Mouse (Mus musculus) embryonic stem cell, embryonic (primary cell): Measurements from ENCODE around the gene Thtpa.

Experiments used
- CTCF ChIA-PET, 4 experiments: fragments of 300-600 bp in 2 of 4; fragments of 350-600 bp in 2 of 4; sonication (Branson Sonifier 250); formaldehyde crosslinking; loops; one replicate each; lab custom pipeline; 2022; ENCODE audit warnings: inconsistent platforms in 2 of 4; lab: Charles Lee
- POLR2A ChIA-PET, 4 experiments: fragments of 300-600 bp in 2 of 4; fragments of 350-600 bp in 2 of 4; sonication (Branson Sonifier 250); formaldehyde crosslinking; loops; one replicate each; lab custom pipeline; 2022; ENCODE audit warnings: antibody characterized with exemption in 4 of 4, inconsistent platforms in 1 of 4; lab: Charles Lee

Gene Thtpa

DNA sequence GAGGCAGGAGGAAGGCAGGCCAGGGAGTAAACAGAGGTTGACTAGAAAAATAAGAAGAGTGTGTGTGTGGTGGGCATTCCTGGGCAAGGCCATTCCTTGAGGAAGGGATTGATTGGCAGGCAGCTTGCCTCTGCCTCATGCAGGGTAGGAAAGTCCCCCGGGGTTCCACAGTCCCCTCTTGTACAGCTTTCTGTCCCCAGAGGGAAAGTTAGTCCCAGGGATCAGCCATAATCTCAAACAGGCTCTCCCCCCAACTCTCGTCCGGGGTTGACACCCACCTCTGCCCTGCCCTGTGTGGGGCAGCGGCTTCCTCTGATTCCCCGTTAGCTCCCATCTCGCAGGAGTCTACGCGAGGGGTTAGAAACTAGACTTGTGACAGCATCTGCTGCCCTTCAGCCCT lies 12.4 kb downstream of the Thtpa start:
- ChIA-PET CTCF (interaction anchor here in 3 of 4 experiments (0.9 to 2.2 kb wide), 17 partner anchors 9 to 372 kb away, joined by 3 to 8 read pairs (median 4); partner anchors contain the start of genes Jph4 (in 2 of the 3), Ngdn (in 2 of the 3), Dhrs4 (in 1 of the 3) and Thtpa (in 1 of the 3)), POLR2A (interaction anchor here in 3 of 4 experiments (0.7 to 1.9 kb wide), 19 partner anchors 9 to 454 kb away, joined by 3 to 11 read pairs (median 4); partner anchors contain the start of genes Ngdn (in 3 of the 3), Thtpa (in 3 of the 3), A730061H03Rik (in 2 of the 3) and Zfhx2 (in 1 of the 3))

GRCm38 (mm10) chr14:55108202-55108870 lies 13.8 kb downstream of the Thtpa start:
- ChIA-PET CTCF (interaction anchor here in 2 of 4 experiments (0.6 to 2.2 kb wide), 2 partner anchors 14 kb away, joined by 3 to 4 read pairs; partner anchors contain the start of gene Thtpa (in 1 of the 2)), POLR2A (interaction anchor here in 1 of 4 experiments (1.4 to 1.8 kb wide), 2 partner anchors 9 to 12 kb away, joined by 3 to 4 read pairs; partner anchors contain the start of gene Jph4)

GRCm38 (mm10) chr14:55109048-55109873 lies 14.7 kb downstream of the Thtpa start:
- CTCF ChIA-PET = interaction anchor here in 1 of 4 experiments (0.6 to 1.5 kb wide), 12 partner anchors 11 to 421 kb away, joined by 3 to 9 read pairs (median 4); partner anchors contain the start of gene Ngdn
- POLR2A ChIA-PET = interaction anchor here in 1 of 4 experiments (0.7 to 1.4 kb wide), 3 partner anchors 8 to 94 kb away, joined by 3 read pairs; partner anchors contain the start of genes Jph4 and Ngdn

DNA sequence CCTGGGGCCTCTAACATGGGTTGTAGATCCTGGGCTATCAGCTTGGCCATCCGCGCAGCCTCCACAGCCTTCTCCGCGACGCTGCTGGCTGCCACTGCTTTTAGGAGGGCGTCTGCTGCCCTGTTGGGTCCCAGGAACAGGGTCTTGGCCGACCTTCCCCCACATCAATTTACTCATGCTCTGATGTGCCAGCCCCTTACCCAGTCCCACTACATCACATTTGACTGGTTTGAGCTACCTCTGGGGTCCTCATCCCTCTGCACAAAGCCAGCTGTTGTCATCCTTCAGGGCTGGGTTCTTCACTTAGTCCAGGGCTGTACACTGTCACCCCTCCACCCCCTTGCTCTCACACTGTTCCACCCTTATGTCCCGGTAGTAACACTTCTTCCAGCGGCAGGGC lies 15.5 kb downstream of the Thtpa start:
- CTCF ChIA-PET = interaction anchor here in 3 of 4 experiments (0.6 to 1.5 kb wide), 14 partner anchors 11 to 420 kb away, joined by 3 to 9 read pairs (median 4); partner anchors contain the start of gene Ngdn (in 1 of the 3)
- POLR2A ChIA-PET = interaction anchor here in 3 of 4 experiments (0.6 to 1.1 kb wide), 5 partner anchors 10 to 501 kb away, joined by 3 read pairs; no protein-coding TSS in a partner anchor

DNA sequence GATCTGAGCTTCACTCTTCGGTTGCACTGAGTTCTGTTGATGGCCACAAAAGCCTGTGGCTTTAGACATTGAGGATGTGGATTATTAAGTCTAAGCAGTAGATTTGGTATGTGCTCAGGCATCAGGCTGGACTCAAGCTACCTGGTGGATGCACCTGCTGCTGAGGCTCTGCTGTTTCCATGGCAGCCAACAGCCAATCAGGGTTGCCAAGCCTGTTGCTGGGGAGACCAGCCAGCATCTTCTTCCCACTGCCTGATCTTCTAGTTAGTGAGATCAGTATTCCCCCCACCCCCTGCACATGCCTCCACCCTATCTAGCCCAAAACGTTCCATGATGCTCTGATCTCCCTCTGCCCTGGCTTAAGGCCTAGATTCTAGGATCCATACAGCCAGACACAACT lies 17.1 kb downstream of the Thtpa start:
- POLR2A ChIA-PET = interaction anchor here in 1 of 4 experiments (0.7 kb wide), 1 partner anchor 820 kb away, joined by 3 read pairs; no protein-coding TSS in a partner anchor
- CTCF ChIA-PET = interaction anchor here in 1 of 4 experiments (1.2 kb wide), 1 partner anchor 84 kb away, joined by 5 read pairs; no protein-coding TSS in a partner anchor

DNA sequence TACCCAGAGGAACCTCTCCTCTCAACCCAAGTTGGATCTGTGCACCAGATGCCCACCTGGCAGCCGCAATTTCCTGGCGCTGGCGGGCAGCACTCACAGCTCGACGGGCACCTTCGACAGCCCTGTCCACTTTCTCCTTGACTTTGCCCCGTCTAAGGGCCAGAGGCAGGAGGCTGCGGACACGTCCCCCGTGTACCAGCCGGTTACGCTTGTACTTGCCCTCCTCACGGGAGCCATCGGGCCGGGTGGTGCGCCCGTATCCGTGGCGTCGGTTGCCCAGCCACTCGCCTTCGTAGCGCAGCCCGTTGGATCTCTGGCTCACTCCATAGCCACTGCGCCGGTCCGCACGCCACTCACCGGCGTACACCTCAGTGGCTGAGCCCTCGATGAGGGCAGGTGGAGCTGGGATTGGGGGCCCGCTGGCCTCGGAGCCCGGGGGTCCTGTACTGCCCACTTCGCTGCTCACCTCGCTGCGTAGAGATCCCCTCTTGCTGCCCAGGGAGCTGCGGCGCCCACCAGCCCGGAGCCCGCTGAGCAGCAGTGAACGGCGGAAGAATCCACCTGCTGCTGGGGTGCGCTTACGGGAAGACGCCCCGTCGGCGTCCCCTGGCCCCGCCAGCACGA lies 18.9 kb downstream of the Thtpa start:
- POLR2A ChIA-PET = interaction anchor here in 2 of 4 experiments (0.6 to 1.8 kb wide), 4 partner anchors 11 to 222 kb away, joined by 3 to 6 read pairs (median 4); partner anchors contain the start of genes Ngdn (in 1 of the 2), Pabpn1 (in 1 of the 2) and Thtpa (in 1 of the 2)
- CTCF ChIA-PET = interaction anchor here (0.6 to 5.1 kb wide), 13 partner anchors 8 to 828 kb away, joined by 3 to 29 read pairs (median 3); partner anchors contain the start of gene Thtpa (in 1 of the 4)

GRCm38 (mm10) chr14:55113975-55114645 lies 19.5 kb downstream of the Thtpa start:
- ChIA-PET CTCF (interaction anchor here in 3 of 4 experiments (1.0 to 5.1 kb wide), 13 partner anchors 8 to 426 kb away, joined by 3 to 29 read pairs (median 4); partner anchors contain the start of genes Ap1g2 (in 1 of the 3), Dhrs4 (in 1 of the 3), Ngdn (in 1 of the 3) and Pck2 (in 1 of the 3)), POLR2A (interaction anchor here in 2 of 4 experiments (1.4 to 1.8 kb wide), 3 partner anchors 19 to 99 kb away, joined by 4 to 6 read pairs (median 5); partner anchors contain the start of genes Ngdn (in 1 of the 2) and Thtpa (in 1 of the 2))

DNA sequence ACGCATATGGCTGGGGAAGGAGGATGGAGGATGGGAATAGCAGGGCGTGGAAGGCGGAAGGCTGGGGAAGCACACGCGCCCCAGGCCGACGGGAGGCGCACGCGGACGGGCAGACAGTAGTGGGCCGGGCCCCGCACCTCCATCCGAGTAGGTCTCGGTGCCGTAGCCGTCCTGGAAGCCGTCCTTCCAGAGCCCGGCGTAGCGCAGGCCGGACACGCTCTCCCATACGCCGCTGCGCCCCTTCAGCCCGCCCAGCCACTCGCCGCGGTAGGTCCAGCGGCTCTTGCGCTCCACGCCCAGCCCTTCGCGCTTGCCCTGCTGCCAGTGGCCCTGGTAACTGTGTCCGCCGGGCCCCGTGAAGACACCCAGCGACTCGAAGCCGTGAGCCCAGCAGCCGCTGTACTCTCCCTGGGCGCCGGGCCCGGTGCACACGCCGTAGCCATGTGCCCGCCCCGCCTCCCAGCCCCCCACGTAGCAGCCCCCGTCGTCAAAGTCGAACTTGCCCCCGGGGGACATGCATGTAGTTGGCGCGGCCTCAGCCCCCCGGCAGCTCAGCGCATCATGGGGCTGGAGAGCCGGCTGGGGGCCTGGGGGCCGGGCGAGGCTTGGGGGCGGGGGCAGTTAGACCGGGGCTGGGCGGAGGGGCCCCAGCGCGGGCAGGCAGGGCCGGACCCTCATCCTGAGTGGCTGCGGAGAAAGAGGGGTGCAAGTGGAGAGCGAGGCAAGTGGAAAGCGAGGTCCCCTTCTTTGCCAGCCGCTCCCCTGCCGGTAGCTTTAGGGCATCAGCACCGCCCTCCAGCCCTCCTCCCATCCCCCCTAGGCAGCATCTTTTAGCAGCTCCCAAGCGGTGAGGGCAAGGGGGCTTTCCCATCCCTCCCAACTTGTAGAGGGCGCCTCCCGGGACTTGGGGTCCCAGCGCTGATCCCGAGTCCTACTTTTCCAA lies 20.4 kb downstream of the Thtpa start:
- CTCF ChIA-PET = interaction anchor here (0.5 to 5.1 kb wide), 23 partner anchors 9 to 425 kb away, joined by 3 to 29 read pairs (median 3); partner anchors contain the start of genes Ap1g2 (in 2 of the 4), Dhrs4 (in 1 of the 4), Ngdn (in 1 of the 4) and Pck2 (in 1 of the 4)
- POLR2A ChIA-PET = interaction anchor here in 2 of 4 experiments (0.7 to 2.7 kb wide), 8 partner anchors 8 to 189 kb away, joined by 3 to 9 read pairs (median 4); partner anchors contain the start of gene Ap1g2 (in 1 of the 2)

DNA sequence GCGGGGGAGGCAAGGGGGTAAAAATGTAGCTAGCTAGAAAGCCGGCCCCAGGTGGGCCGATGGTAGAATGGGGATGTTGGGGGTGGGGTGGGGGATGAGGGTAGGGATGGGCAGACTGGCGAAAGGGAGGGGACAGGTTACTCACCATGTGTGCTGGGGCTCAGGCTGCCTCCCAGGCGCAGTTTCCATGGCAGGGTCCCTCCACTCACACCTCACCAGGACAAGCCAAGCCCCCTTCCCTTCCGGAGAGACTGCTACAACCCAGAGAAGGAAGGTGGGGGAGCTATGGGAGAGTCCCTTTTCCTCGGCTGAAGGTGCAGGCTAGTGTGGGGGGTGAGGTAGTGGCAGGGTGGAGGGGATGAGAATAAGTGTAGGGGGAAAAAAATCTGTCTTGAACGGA lies 21.3 kb downstream of the Thtpa start:
- ChIA-PET CTCF (interaction anchor here (0.6 to 5.1 kb wide), 23 partner anchors 9 to 566 kb away, joined by 3 to 29 read pairs (median 3); partner anchors contain the start of genes Ap1g2 (in 2 of the 4), Dhrs4 (in 1 of the 4), Thtpa (in 1 of the 4) and Tinf2 (in 1 of the 4)), POLR2A (interaction anchor here in 3 of 4 experiments (0.6 to 2.7 kb wide), 19 partner anchors 9 to 1508 kb away, joined by 3 to 9 read pairs (median 4); partner anchors contain the start of genes A730061H03Rik (in 1 of the 3), Ap1g2 (in 1 of the 3) and Dcaf11 (in 1 of the 3))

- POLR2A ChIA-PET = interaction anchor here in 3 of 4 experiments (0.5 to 2.7 kb wide), 21 partner anchors 8 to 1507 kb away, joined by 3 to 9 read pairs (median 3); partner anchors contain the start of genes A730061H03Rik (in 1 of the 3), Ap1g2 (in 1 of the 3), Carmil3 (in 1 of the 3) and Dcaf11 (in 1 of the 3)
- CTCF ChIA-PET = interaction anchor here (0.6 to 5.1 kb wide), 15 partner anchors 10 to 362 kb away, joined by 3 to 29 read pairs (median 4); partner anchors contain the start of genes Ap1g2 (in 2 of the 4), Dhrs4 (in 1 of the 4) and Thtpa (in 1 of the 4)
Observed at GRCm38 (mm10) chr14:55116425-55117200, 22.0 kb downstream of the Thtpa start, which contains the start of gene Jph4. Jph4 (minus strand) TSS chr14:55116935.

DNA sequence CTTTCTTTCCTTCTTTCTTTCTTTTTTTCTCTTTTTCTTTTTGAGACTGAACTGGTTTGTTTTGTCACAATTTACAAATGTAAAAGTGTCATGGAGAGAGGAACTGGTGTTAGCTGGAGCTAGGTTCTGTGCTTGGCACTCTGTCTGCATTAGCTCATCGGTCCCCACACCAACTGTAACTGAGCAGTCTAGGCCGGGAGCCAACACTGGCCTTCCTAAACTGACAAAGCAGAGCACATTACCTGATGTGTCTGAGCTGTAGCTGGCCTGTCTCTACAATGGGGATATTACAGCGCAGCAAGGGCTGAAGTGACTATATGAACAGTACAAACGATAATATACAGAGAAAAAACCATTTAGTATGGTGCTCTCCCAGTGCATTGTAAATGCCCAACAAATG lies 24.3 kb downstream of the Thtpa start:
- CTCF ChIA-PET = interaction anchor here in 3 of 4 experiments (0.8 to 1.5 kb wide), 7 partner anchors 23 to 360 kb away, joined by 3 to 5 read pairs (median 3); partner anchors contain the start of gene Dhrs4 (in 1 of the 3)
- POLR2A ChIA-PET = interaction anchor here in 1 of 4 experiments (0.7 kb wide), 1 partner anchor 441 kb away, joined by 4 read pairs; the partner anchor contains the start of gene Dcaf11

DNA sequence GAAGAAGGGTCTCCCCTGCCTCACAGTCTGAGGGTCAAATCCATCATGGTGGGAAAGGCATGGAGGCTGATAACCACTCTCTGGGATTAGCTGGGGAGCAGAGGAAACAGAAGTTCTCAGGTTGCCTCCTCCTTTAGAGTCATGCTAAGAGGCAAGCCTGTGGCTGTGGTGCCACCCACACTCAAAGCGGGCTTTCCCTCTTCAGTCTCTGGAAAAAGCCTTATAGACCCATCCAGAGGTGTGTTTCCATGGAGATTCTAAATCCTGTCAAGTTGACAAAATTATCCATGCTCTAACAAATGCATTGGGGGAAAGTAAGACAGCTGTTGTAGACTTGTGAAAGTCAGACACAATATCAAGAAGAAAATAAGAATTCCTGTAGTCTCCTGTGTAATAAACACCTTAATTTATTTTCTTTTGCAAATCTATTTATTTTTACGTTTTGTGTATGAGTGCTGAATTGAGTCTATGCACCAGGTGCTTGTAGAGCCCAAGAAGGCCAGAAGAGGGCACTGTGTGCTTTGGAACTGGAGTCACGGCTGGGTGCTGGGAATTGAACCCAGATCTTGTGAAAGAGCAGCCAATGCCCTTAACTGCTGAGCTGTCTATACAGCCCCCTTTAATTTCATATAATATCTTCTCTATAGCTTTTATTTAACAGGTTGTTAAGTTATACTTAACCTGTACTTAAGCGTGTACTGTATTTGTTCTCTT lies 25.0 kb downstream of the Thtpa start:
- CTCF ChIA-PET = interaction anchor here (0.5 to 2.7 kb wide), 16 partner anchors 20 to 434 kb away, joined by 3 to 10 read pairs (median 4); partner anchors contain the start of gene Dhrs4 (in 2 of the 4)
- POLR2A ChIA-PET = interaction anchor here in 1 of 4 experiments (0.9 kb wide), 1 partner anchor 35 kb away, joined by 3 read pairs; no protein-coding TSS in a partner anchor

DNA sequence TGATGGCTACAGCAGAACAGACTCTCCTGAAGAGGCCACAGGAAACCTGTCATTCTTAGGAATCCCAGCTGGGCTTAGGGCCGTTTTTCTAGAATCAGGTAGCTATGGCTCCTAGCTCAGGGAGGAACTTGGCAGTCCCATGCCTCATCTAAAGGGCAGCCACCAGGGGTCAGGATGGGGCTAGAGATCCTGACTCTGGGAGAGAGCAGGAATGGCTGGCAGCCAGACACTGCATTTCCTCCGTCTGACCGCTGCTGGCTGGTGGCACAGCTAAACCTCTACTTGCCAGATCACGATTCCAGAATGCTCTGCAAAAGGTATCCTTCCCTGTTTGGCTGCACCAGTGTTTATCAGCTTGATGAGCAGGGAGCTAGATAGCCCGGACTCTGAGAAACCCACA lies 27.4 kb downstream of the Thtpa start:
- ChIA-PET CTCF (interaction anchor here (0.5 to 2.7 kb wide), 102 partner anchors 9 to 698 kb away, joined by 3 to 29 read pairs (median 5); partner anchors contain the start of genes A730061H03Rik (in 1 of the 4), Ap1g2 (in 1 of the 4), Carmil3 (in 1 of the 4) and Dcaf11 (in 1 of the 4)), POLR2A (interaction anchor here in 3 of 4 experiments (0.6 to 1.7 kb wide), 7 partner anchors 42 to 448 kb away, joined by 3 to 4 read pairs (median 3); partner anchors contain the start of gene Pck2 (in 1 of the 3))
